Mouse (Mus musculus): Measurements from ENCODE around the gene Ccdc38.
"Not testable (repeated sequence)": the region's sequence is repeated elsewhere in the genome, so short reads cannot be mapped to it uniquely, and the experiment has no call there.

Gene Ccdc38

GRCm38 (mm10) chr10:93552596-93552995, 12.2 kb downstream of the Ccdc38 start:
- no peak for DNase-seq

- DNase-seq, result not testable (repeated sequence)
Observed at GRCm38 (mm10) chr10:93557971-93558370, 17.5 kb downstream of the Ccdc38 start.

GRCm38 (mm10) chr10:93559786-93560185, 19.4 kb downstream of the Ccdc38 start:
- DNase-seq, result no peak

GRCm38 (mm10) chr10:93564518-93565090, 24.2 kb downstream of the Ccdc38 start:
- no peak for DNase-seq

- no peak for DNase-seq
Observed at GRCm38 (mm10) chr10:93567066-93567465, 26.6 kb downstream of the Ccdc38 start.

- no peak for DNase-seq
Observed at GRCm38 (mm10) chr10:93567841-93568566, 27.6 kb downstream of the Ccdc38 start.

GRCm38 (mm10) chr10:93568671-93569070, 28.2 kb downstream of the Ccdc38 start:
- no peak for DNase-seq

- DNase-seq, result no peak
Observed at GRCm38 (mm10) chr10:93572209-93572608, 31.8 kb downstream of the Ccdc38 start.

GRCm38 (mm10) chr10:93574966-93575365, 34.5 kb downstream of the Ccdc38 start:
- no peak for DNase-seq

- no peak for DNase-seq
Observed at GRCm38 (mm10) chr10:93575960-93576359, 35.5 kb downstream of the Ccdc38 start.

- peak; percentile 57 for DNase-seq
Observed at GRCm38 (mm10) chr10:93577271-93577886, 36.9 kb downstream of the Ccdc38 start.

- no peak for DNase-seq
Observed at GRCm38 (mm10) chr10:93588796-93589195, 48.4 kb downstream of the Ccdc38 start.

GRCm38 (mm10) chr10:93589281-93589848, 48.9 kb downstream of the Ccdc38 start, which contains the start of gene Snrpf:
Gene Snrpf, minus strand, starts transcription at chr10:93589706.
- DNase-seq, result peak; percentile 90

- DNase-seq, result peak; percentile 39
Observed at GRCm38 (mm10) chr10:93592456-93592855, 52.0 kb downstream of the Ccdc38 start.

GRCm38 (mm10) chr10:93594022-93594482, 53.6 kb downstream of the Ccdc38 start:
- DNase-seq, result peak; percentile 88

- DNase-seq, result no peak
Observed at GRCm38 (mm10) chr10:93595831-93596230, 55.4 kb downstream of the Ccdc38 start.

GRCm38 (mm10) chr10:93596641-93597040, 56.2 kb downstream of the Ccdc38 start:
- no peak for DNase-seq

GRCm38 (mm10) chr10:93602309-93602708, 61.9 kb downstream of the Ccdc38 start:
- DNase-seq, result no peak

GRCm38 (mm10) chr10:93603256-93603655, 62.8 kb downstream of the Ccdc38 start:
- DNase-seq, result no peak

GRCm38 (mm10) chr10:93606326-93606725, 65.9 kb downstream of the Ccdc38 start:
- no peak for DNase-seq

- DNase-seq, result no peak
Observed at GRCm38 (mm10) chr10:93608051-93608450, 67.6 kb downstream of the Ccdc38 start.

GRCm38 (mm10) chr10:93609236-93609635, 68.8 kb downstream of the Ccdc38 start:
- DNase-seq, result no peak

GRCm38 (mm10) chr10:93610896-93611295, 70.5 kb downstream of the Ccdc38 start:
- no peak for DNase-seq
